Mouse (Mus musculus): Measurements from ENCODE around the gene Olfr678.
"Not testable (repeated sequence)": the region's sequence is repeated elsewhere in the genome, so short reads cannot be mapped to it uniquely, and the experiment has no call there.

Olfr678 gene

GRCm38 (mm10) chr7:105064175-105064574, at the start of gene Olfr678:
TSS of gene Olfr678 (plus strand) at chr7:105064475.
- no peak for DNase-seq (ENCODE audit: low spot score)

DNA sequence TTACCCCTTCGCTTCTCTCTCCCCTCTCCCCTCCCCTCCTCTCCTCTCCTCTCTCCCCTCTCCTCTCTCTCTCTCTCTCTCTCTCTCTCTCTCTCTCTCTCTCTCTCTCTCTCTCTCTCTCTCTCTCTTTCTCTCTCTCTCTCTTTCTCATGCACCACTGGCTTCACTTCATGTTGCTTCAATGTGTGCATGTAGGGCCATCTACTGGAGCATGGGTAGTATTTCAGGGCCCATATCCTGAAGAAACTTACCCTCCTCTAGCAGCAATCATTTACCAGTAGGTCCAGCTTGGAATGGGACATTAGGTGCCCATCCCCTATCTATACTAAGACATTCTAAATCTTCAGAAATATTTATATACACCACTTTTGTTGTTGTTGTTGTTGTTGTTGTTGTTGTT, 41.7 kb upstream of the Olfr678 start:
- no peak for DNase-seq (ENCODE audit: low spot score)

DNA sequence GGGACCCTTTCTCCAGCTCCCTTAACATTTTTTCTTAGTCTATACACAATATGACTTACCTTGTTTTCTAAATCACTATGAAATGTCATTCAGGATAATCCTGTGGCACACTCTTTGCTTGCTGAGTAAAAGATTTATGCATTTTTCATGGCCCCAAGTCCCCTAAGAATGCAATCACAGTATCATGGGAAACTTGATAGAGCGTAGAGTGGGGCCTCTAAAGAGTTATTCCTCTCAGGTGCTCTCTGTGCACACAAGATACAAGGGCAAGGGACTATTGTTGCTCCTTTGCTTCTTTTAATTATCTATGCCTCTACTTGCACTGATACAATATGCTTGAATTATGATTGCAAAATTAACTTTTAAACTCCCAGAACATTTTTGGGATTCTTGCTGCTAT, 35.9 kb upstream of the Olfr678 start, which contains the start of gene Olfr675:
Olfr675 (minus strand) TSS at position 101 of the 400 bp plus-strand sequence.
- DNase-seq (ENCODE audit: low spot score) = no peak

- no peak for DNase-seq (ENCODE audit: low spot score)
Measured at GRCm38 (mm10) chr7:105032398-105032797, 31.9 kb upstream of the Olfr678 start, which contains the start of gene Olfr676. TSS of gene Olfr676 (plus strand) at chr7:105032698.

- DNase-seq (ENCODE audit: low spot score) = not testable (repeated sequence)
Measured at GRCm38 (mm10) chr7:105033836-105034235, 30.4 kb upstream of the Olfr678 start.

DNA sequence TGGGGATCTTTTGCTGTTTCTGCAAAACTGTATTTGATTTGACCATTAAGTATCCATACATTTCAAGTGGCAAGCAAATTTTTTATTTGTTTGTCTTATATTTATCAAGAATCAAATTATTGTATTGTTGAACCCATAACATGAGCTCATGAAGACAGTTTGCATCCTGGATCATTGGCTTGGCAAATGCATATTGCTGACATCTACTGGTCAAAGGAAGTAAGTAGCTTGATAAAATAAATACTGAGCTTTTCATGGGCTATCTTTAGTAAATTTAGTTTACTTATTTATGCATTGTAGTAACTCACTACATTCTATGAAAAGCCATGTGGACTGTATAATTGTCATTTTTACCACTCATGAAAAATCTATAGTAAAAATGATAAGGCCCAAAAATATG, 5.3 kb upstream of the Olfr678 start:
- no peak for DNase-seq (ENCODE audit: low spot score)

GRCm38 (mm10) chr7:105080905-105081304, 16.6 kb downstream of the Olfr678 start, which contains the start of gene Olfr679:
TSS of gene Olfr679 (plus strand) at chr7:105081205.
- DNase-seq (ENCODE audit: low spot score) = no peak

DNA sequence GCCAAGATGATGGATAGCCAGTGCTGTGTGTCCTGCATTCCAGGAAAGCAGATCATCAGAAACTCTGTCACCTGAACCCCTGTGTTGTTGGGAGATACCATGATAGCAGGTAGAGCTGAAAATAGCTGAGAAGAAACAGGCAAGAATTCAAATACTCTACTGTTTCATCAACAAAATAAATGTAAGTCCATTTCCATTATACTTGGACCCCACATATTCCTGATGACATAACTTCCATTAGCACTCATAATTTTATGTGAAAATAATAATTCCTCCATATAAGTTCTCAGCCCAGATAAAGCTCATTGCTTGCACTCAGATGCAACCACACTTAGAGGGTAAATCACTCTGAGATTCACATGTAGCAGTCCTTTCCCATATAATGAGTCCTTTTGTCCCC, 28.4 kb downstream of the Olfr678 start, which contains the start of gene Olfr680-ps1:
Olfr680-ps1 (minus strand) TSS at position 101 of the 400 bp plus-strand sequence.
- not testable (repeated sequence) for DNase-seq (ENCODE audit: low spot score)

DNA sequence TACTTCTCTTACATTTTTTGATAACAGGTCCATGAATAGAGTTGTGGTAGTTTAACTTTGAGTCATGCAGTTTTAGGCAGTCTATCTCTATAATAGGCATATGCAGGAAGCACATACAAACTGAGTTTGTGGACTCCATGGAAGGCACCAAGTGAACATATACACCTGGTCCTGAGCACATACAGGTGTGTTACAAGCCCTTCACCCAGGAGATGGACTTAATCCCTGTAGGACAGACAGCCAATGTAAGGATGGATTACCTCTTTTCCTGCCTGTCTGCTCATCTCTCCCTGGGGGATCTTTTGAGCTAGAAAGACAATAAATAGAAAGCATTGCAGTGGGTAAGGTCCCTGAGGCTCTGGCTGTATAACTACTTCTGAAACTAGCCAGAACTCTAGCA, 52.3 kb downstream of the Olfr678 start, which contains the start of gene Olfr681:
Olfr681 (plus strand) TSS at position 301 of the 400 bp plus-strand sequence.
- no peak for DNase-seq (ENCODE audit: low spot score)

Data from spleen, adult 12 weeks (tissue).